Mouse (Mus musculus): Measurements from ENCODE around the gene Fhit. TPM values are rescaled to one million over a fixed set of nuclear protein-coding genes. Genes with fewer than 3 reads are reported as not detected.

Gene Fhit
- polyA plus RNA-seq, 1 experiment from 2014 or later, result 7.8 TPM

DNA sequence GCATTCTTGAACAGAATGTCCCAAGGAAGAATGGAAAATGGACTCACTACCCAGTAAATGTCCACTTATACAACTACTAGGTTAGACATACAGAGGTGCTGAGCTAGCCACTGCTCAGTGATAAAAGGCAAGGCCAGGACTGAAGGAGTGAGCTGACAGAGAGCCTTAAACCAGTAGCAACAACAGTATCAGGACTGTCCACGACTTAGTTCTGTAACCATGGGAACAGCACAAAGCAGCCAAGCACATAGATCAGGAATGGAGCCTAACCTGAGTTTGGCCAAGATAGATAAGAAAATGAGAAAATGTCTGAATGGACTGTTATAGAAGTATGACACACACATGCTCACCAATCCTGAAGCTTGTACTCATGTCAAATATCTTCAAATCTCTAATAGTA is 279.1 kb downstream of the Fhit start:
- Histone ChIP-seq H3K4me3 (replicated peaks) (no peak overlapping the region), H3K9ac (replicated peaks) (no peak overlapping the region), H3K4me2 (replicated peaks) (no peak overlapping the region), H3K4me1 (replicated peaks) (no peaks in the 10 kb centered on the region), H3K27me3 (no peaks in the 10 kb centered on the region), H3K9me3 (no peaks in the 10 kb centered on the region), H3K27ac (no peak overlapping the region), H3K36me3 (no peaks in the 10 kb centered on the region)
- 0 out of 2 replicates have a peak, but pooled peaks have one; percentile 17 for ATAC-seq
- 22% methylated on average over 1 of the region's 1 CpGs for WGBS

DNA sequence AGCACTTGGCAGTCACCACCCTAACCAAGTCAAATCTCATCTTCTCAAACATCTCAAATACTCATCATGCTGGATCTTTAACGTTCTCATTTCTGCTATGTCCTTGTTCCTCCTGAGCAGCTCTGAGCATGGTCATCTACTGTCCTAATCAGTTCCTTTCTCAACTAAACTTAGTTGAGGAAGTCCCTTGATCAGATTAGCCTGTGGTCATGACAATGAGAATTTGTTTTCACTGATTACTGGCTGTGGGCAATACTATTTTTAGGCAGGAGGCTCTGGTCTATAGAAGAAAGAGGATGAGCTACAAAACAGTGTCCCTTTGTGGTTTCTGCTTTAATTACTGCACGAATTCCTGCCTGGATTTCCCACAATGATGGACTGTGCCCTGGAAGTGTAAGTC is 281.1 kb downstream of the Fhit start:
- no peaks in the 10 kb centered on the region for H3K27me3 ChIP-seq
- no peak overlapping the region for H3K4me3 ChIP-seq (replicated peaks)
- H3K4me2 ChIP-seq (replicated peaks), result no peak overlapping the region
- H3K9ac ChIP-seq (replicated peaks), result no peak overlapping the region
- WGBS, result 88% methylated on average over 2 of the region's 2 CpGs
- H3K27ac ChIP-seq, result no peak overlapping the region
- H3K4me1 ChIP-seq (replicated peaks), result no peaks in the 10 kb centered on the region
- no peaks in the 10 kb centered on the region for H3K36me3 ChIP-seq
- ATAC-seq, result no peak
- no peaks in the 10 kb centered on the region for H3K9me3 ChIP-seq

DNA sequence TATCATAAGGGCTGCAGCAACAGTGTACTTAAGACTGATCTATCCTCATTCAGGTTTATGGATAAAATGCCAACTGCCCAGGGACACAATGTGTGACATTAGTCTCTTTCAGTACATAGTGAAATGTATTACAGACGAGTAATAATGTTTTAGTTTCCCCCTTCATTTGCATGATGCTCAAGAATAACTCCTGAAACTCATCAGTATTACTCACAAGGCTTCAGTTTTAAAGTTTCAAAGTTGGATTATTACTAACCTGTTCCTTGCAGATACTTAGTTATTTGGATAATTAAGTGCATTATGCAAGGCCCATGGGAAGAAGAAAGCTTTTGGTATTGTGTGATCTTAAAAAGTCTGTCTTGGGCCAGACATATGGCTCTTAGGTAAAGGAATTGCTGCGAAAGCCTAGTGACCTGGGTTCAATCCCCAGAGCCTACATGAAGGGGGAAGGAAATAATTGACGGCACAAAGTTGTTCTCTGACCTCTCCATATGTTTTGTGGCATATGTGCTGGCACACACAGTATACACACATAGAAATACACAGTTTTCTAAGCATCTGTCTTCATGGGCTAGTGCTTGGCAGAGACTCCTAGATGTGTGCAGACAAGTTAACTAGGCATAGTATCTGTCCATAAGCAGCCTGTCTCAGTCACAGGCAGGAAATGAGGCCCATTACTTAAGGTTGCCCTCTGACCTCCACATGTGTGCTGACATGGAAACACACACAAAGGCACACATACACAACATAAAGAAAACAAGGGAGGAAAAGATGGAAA is 287.1 kb downstream of the Fhit start:
- 84% methylated on average over 3 of the region's 3 CpGs for WGBS
- no peak overlapping the region for H3K4me2 ChIP-seq (replicated peaks)
- no peak overlapping the region for H3K4me3 ChIP-seq (replicated peaks)
- no peak overlapping the region for H3K9ac ChIP-seq (replicated peaks)
- H3K27ac ChIP-seq, result no peak overlapping the region
- H3K27me3 ChIP-seq, result no peaks in the 10 kb centered on the region
- no peaks in the 10 kb centered on the region for H3K4me1 ChIP-seq (replicated peaks)
- no peaks in the 10 kb centered on the region for H3K36me3 ChIP-seq
- no peaks in the 10 kb centered on the region for H3K9me3 ChIP-seq
- ATAC-seq, result no peak

DNA sequence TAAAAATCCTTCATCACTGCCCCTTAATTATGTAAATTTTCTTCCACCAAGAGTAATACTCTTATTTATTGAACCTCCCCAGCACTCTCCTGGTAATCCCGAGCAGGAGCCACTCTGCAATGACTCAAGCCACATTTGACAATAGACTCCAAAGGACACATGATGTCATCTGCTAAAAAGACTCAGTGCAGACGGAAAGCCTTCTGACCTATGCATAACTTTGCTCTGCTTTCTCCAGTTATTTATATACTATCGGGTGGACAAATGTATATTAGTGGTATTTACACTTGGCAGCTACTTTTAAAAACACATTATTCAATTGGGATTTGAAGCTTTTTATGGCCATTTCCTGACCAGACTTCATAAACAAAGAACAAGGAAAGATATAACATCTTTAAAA is 304.2 kb downstream of the Fhit start:
- no peak for ATAC-seq
- no peaks in the 10 kb centered on the region for H3K9me3 ChIP-seq
- H3K9ac ChIP-seq (replicated peaks), result no peak overlapping the region
- no peaks in the 10 kb centered on the region for H3K36me3 ChIP-seq
- no peaks in the 10 kb centered on the region for H3K27me3 ChIP-seq
- WGBS, result 64% methylated on average over 3 of the region's 3 CpGs
- no peak overlapping the region for H3K4me2 ChIP-seq (replicated peaks)
- no peaks in the 10 kb centered on the region for H3K4me1 ChIP-seq (replicated peaks)
- no peak overlapping the region for H3K4me3 ChIP-seq (replicated peaks)
- H3K27ac ChIP-seq, result no peak overlapping the region

DNA sequence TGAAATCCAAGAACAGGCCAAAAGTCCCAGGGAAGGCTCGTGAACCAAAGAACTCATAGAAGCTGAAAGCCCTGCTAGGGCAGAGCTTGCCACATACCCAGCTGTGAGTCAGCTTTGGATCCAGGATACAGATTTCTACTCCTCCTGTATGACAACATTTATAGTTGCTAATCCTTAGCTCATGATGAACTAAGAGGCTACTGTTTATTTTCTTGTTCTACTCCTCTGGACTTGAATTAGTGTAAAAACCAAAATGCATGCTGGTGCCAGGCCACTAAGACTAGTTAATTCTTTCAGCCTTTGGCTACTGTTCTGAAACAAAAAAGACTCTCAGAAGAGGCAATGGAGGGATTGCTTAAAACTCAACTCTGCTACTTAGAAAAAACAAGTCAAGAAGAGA is 309.9 kb downstream of the Fhit start:
- Histone ChIP-seq H3K9me3 (no peaks in the 10 kb centered on the region), H3K4me1 (replicated peaks) (no peaks in the 10 kb centered on the region), H3K36me3 (no peaks in the 10 kb centered on the region), H3K4me2 (replicated peaks) (no peak overlapping the region), H3K27me3 (no peaks in the 10 kb centered on the region), H3K27ac (no peak overlapping the region), H3K9ac (replicated peaks) (no peak overlapping the region), H3K4me3 (replicated peaks) (no peak overlapping the region)
- 73% methylated on average over 1 of the region's 1 CpGs for WGBS
- no peak for ATAC-seq

DNA sequence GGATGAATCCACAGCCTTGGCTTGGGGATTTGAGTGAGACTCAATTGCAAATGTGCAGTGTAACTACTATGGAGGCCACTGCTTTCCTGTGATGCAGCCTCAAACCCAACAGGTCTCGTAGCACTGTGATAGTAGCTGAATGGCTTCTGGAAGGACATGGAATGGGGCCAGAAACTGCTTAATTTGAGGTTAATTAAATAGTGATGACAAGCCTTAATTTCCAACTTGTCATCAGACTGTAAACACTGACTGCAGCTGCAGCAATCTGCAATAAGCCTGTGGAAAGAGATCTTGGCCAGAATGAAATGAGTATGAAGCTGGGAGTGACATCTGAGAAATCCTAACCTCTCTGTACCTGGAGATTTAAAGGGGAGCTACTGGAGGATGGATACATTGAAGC is 325.8 kb downstream of the Fhit start:
- Histone ChIP-seq H3K4me2 (replicated peaks) (no peak overlapping the region), H3K4me1 (replicated peaks) (no peaks in the 10 kb centered on the region), H3K27me3 (no peaks in the 10 kb centered on the region), H3K4me3 (replicated peaks) (no peak overlapping the region), H3K9ac (replicated peaks) (no peak overlapping the region), H3K9me3 (no peaks in the 10 kb centered on the region), H3K27ac (no peak overlapping the region), H3K36me3 (no peaks in the 10 kb centered on the region)
- 83% methylated on average over 1 of the region's 1 CpGs for WGBS
- no peak for ATAC-seq

DNA sequence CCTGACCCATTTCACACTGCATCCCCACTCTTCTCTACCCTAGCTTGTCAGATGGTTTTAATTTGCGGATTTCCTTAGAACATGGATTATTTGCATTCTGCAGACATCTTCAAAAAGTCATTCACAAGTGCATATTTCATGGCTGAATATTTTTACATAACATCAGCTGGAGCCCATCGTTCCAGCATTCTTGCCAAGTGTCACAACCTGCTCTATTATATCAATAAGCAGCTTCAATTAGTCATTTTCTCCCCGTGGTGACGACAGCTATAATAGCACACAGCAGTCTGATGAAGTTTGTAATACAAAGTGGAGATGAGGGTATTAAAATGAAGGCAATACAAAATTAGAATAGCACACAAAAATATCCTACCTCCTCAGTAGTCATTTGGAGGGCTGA is 337.0 kb downstream of the Fhit start:
- Histone ChIP-seq H3K4me1 (replicated peaks) (no peaks in the 10 kb centered on the region), H3K36me3 (no peaks in the 10 kb centered on the region), H3K4me2 (replicated peaks) (no peak overlapping the region), H3K27me3 (no peaks in the 10 kb centered on the region), H3K27ac (no peak overlapping the region), H3K9me3 (no peaks in the 10 kb centered on the region), H3K9ac (replicated peaks) (no peak overlapping the region), H3K4me3 (replicated peaks) (no peak overlapping the region)
- WGBS, result 47% methylated on average over 4 of the region's 4 CpGs
- no peak for ATAC-seq

DNA sequence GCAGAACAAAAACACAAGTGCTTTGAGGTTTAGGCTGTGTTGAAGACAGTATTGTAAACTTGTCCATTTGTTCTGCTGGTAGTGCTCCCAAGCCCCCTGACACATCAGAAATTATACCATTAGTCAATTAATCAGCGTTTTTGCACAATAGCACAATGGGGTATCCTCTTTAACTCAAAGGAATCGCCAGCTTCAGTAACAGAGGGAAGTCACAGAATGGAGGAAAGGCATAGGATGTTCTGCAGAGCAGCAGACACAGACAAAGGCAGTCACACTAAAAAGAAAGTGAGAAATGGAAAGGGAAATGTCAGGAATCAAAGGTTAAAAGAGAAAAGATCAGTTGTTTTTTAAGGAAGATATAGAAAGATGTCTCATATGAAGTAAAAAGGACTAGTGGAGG is 348.3 kb downstream of the Fhit start:
- H3K4me1 ChIP-seq (replicated peaks), result peaks cover 6% of the 10 kb centered on the region; the same call in 1 of the 2 replicates
- H3K36me3 ChIP-seq, result no peaks in the 10 kb centered on the region
- ATAC-seq, result 0 out of 2 replicates have a peak, but pooled peaks have one; percentile 20
- H3K27me3 ChIP-seq, result no peaks in the 10 kb centered on the region
- H3K27ac ChIP-seq, result peak overlapping the region; percentile 27; the same call in 1 of the 2 replicates
- no peak overlapping the region for H3K4me3 ChIP-seq (replicated peaks)
- H3K4me2 ChIP-seq (replicated peaks), result no peak overlapping the region
- H3K9ac ChIP-seq (replicated peaks), result no peak overlapping the region
- H3K9me3 ChIP-seq, result no peaks in the 10 kb centered on the region
- WGBS, result 5% methylated on average over 2 of the region's 2 CpGs

DNA sequence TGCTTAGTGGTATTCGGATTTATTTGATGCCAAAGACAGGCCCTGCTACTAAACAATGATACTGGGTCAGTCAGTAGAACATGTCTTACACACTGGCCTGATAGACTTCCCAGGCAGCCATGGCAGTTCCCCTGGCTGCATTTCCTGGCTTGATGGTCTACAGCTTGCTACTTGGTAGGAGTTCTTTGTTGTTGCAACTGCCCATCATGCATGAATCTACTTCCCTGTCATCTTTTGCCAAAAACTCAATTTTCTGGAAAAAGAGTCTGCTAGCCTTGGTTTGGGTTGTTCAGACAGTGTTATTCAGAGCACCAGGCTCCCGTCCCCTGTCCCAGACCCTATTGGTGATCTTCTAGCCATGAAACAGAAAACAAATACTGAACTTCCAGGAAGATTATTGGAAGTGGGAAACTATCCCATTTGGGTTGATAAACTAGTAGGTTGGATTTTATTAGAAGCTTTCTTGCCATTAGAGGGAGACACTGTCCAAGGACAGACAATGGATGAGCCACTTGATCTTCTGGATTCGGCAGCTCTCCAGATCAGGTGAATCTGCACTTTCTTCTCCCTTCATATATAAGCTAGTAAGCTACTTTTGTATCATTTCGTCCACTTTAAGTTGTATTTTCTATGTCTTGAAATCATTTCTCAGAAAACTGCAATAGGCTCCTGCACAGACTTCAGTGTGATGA is 363.2 kb downstream of the Fhit start:
- Histone ChIP-seq H3K27me3 (no peaks in the 10 kb centered on the region), H3K27ac (no peak overlapping the region), H3K4me3 (replicated peaks) (no peak overlapping the region), H3K4me1 (replicated peaks) (no peaks in the 10 kb centered on the region), H3K4me2 (replicated peaks) (no peak overlapping the region), H3K9me3 (no peaks in the 10 kb centered on the region), H3K36me3 (no peaks in the 10 kb centered on the region), H3K9ac (replicated peaks) (no peak overlapping the region)
- ATAC-seq, result no peak
- 82% methylated on average over 4 of the region's 4 CpGs for WGBS

DNA sequence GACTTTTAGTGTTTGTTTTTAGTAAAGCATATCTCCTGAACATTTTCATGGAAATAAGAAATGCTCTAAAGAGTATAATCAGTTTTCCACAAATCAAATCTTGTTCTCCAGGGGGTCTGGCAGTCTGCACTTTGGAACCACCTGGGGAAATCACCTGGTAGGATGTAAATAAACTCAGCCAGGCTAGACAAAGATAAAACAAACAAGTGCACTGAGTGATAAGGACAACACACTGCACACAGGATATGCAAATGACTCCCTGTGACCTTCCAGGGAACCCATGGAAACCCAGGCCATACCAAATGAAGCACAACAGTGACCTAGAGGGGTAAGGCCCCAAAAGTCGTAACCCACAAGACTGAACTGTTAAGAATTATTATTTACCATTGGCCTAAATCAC is 364.2 kb downstream of the Fhit start:
- H3K4me1 ChIP-seq (replicated peaks), result no peaks in the 10 kb centered on the region
- H3K4me2 ChIP-seq (replicated peaks), result no peak overlapping the region
- H3K9me3 ChIP-seq, result no peaks in the 10 kb centered on the region
- no peak overlapping the region for H3K9ac ChIP-seq (replicated peaks)
- ATAC-seq, result no peak
- H3K4me3 ChIP-seq (replicated peaks), result no peak overlapping the region
- no peak overlapping the region for H3K27ac ChIP-seq
- no peaks in the 10 kb centered on the region for H3K27me3 ChIP-seq
- no peaks in the 10 kb centered on the region for H3K36me3 ChIP-seq
- WGBS, result 97% methylated on average over 1 of the region's 1 CpGs

DNA sequence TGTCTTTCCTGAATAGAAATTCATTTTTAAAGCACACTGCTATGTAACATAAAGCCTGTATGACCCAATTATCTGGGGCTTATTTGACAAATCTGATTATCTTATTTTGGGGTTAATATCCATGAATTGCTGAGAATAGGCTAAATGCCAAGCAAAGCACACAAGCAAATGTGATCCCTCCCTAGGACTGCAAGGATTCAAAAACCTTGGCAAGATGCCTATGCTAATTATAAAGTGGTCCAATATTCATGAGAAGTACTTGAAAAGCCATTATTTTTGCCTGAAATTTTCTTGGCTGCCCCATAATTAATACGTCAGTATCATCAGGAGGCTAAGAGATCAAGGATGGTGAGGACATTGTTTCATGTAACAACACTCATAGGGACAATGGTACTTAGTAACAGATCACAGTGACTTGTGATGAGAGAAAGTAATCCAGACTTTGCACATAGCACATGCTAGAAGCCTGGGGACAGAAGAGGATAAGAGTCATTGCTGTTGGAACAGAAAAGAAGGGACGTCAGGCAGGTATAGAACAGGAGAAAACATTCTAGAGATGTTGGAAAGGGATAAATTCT is 366.2 kb downstream of the Fhit start:
- no peaks in the 10 kb centered on the region for H3K36me3 ChIP-seq
- no peaks in the 10 kb centered on the region for H3K4me1 ChIP-seq (replicated peaks)
- no peak overlapping the region for H3K4me3 ChIP-seq (replicated peaks)
- no peaks in the 10 kb centered on the region for H3K9me3 ChIP-seq
- WGBS, result 47% methylated on average over 2 of the region's 2 CpGs
- H3K27ac ChIP-seq, result no peak overlapping the region
- H3K9ac ChIP-seq (replicated peaks), result no peak overlapping the region
- no peaks in the 10 kb centered on the region for H3K27me3 ChIP-seq
- no peak overlapping the region for H3K4me2 ChIP-seq (replicated peaks)
- peak; percentile 77 for ATAC-seq

DNA sequence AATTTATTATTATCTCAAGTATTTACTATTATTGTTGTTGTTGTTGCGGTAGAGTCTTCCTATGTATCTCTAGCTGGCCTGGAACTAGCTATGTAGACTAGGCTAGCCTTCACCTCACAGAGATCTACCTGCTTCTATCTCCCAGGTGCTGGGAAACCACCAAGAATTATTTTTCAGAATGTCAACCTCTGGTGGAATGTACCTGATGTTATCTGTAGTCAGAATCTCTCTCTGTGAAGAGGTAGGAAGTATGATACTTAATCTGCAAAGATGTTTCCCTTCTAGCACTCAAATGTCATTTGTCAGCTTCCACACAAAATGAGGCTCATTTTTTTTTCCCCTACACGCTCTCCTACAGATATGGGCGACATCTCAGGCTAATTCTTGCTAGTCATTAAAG is 377.9 kb downstream of the Fhit start:
- H3K36me3 ChIP-seq, result no peaks in the 10 kb centered on the region
- H3K9ac ChIP-seq (replicated peaks), result no peak overlapping the region
- H3K4me1 ChIP-seq (replicated peaks), result 0 out of 2 replicates have a peak, but pooled peaks cover 4% of the 10 kb centered on the region
- H3K27ac ChIP-seq, result no peak overlapping the region
- ATAC-seq, result no peak
- H3K4me2 ChIP-seq (replicated peaks), result no peak overlapping the region
- no peaks in the 10 kb centered on the region for H3K27me3 ChIP-seq
- WGBS, result 95% methylated on average over 3 of the region's 3 CpGs
- no peak overlapping the region for H3K4me3 ChIP-seq (replicated peaks)
- H3K9me3 ChIP-seq, result no peaks in the 10 kb centered on the region

Measured in midbrain, embryonic 13.5 days (tissue).